Mouse (Mus musculus) thymus, adult 2 months (tissue): ENCODE results near the gene Ncapd2. TPM values are rescaled to one million over a fixed set of nuclear protein-coding genes. Genes with fewer than 3 reads are reported as not detected.
A peak's percentile ranks its signal among the peaks of the same experiment; 100 is the strongest.

Source experiments
- DNase-seq: peaks from one replicate; pipeline ENCODE4 v3.0.0; 2021
- H3K27ac ChIP-seq: fragments of 200-500 bp; 2 replicates; pipeline ENCODE4 v1.5.1; 2012; ENCODE audit warnings: low read length, control low read depth; ENCODE audit not compliant: control insufficient read depth, insufficient read depth
- H3K27me3 ChIP-seq: fragments of 200-500 bp; 2 replicates; pipeline ENCODE4 v1.6.1; 2012; ENCODE audit warnings: mild to moderate bottlenecking, low read length, moderate library complexity, mixed read lengths; ENCODE audit not compliant: control insufficient read depth, insufficient read depth
- H3K36me3 ChIP-seq: fragments of 200-500 bp; 2 replicates; pipeline ENCODE4 v1.6.1; 2012; ENCODE audit warnings: mild to moderate bottlenecking, low read length, moderate library complexity; ENCODE audit not compliant: control insufficient read depth, insufficient read depth
- H3K4me1 ChIP-seq: fragments of 200-500 bp; replicated peaks from 2 replicates; pipeline ENCODE4 v1.6.1; 2012; ENCODE audit warnings: low read length; ENCODE audit not compliant: control insufficient read depth, insufficient read depth
- H3K4me3 ChIP-seq: fragments of 200-500 bp; 2 replicates; pipeline ENCODE4 v1.5.1; 2012; ENCODE audit warnings: mild to moderate bottlenecking, low read length, control low read depth, moderate library complexity; ENCODE audit not compliant: control insufficient read depth, insufficient read depth
- CTCF ChIP-seq: fragments of 200-500 bp; IDR thresholded peaks from 2 replicates; pipeline ENCODE4 v1.5.1; 2012; ENCODE audit warnings: mild to moderate bottlenecking, control low read depth, low read length, moderate library complexity, borderline replicate concordance; ENCODE audit not compliant: control insufficient read depth, poor library complexity, insufficient read depth; ENCODE audit errors: extremely low read depth
- POLR2A ChIP-seq: fragments of 200-500 bp; IDR thresholded peaks from 2 replicates; pipeline ENCODE4 v1.6.1; 2012; ENCODE audit warnings: mild to moderate bottlenecking, low read length, control low read depth, moderate library complexity; ENCODE audit not compliant: control insufficient read depth, poor library complexity, insufficient read depth; ENCODE audit errors: extremely low read depth
- WGBS: fragments of 180-500 bp; shearing (Covaris S2); methylation state at CpG from one replicate; pipeline ENCODE4 v1.1.7; 2018; 5-methylcytosine and 5-hydroxymethylcytosine counted together
- polyA plus RNA-seq: library from polyadenylated mRNA; depleted of rRNA; stranded (reverse); fragments of >200 nt; gene quantifications from 2 replicates; pipeline ENCODE4 v1.2.3, GENCODE M21; 2012

The Ncapd2 gene
- polyA plus RNA-seq, 1 experiment: 430 TPM

DNA sequence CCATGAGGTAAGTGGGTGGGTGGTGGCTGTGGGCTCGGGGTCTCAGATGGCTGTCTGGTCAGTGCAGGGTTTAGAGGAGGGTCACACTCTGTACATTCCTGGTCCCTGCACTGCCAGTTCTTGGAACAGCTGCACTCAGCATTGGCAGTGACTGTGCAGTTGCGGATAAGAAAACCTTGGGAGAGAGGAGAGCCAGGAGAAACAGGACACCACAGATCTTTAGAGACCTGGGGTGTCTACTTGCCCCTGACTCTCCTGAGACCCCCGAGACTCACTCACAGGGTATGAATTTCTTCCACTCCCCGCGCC, 43.0 kb upstream of the Ncapd2 start:
- peaks cover 50% of the 10 kb centered on the region for H3K4me1 ChIP-seq
- H3K27me3 ChIP-seq: no peaks in the 10 kb centered on the region
- no peak for DNase-seq
- H3K4me3 ChIP-seq: peak overlapping the region; percentile 71
- H3K36me3 ChIP-seq: peaks cover 23% of the 10 kb centered on the region
- WGBS: 44% methylated on average over 5 of the region's 5 CpGs
- TF ChIP-seq POLR2A: no peak
- TF ChIP-seq CTCF: no peak
- peak overlapping the region; percentile 97 for H3K27ac ChIP-seq

- H3K27ac ChIP-seq: peak overlapping the region; percentile 97
- peaks cover 23% of the 10 kb centered on the region for H3K36me3 ChIP-seq
- H3K4me3 ChIP-seq: peak overlapping the region; percentile 71
- no peak for DNase-seq
- H3K4me1 ChIP-seq: peaks cover 45% of the 10 kb centered on the region
- 47% methylated on average over 7 of the region's 7 CpGs for WGBS
- no peaks in the 10 kb centered on the region for H3K27me3 ChIP-seq
- TF ChIP-seq POLR2A (no peak), CTCF (no peak)
Measured at GRCm38 (mm10) chr6:125233816-125234519, 42.5 kb upstream of the Ncapd2 start.

DNA sequence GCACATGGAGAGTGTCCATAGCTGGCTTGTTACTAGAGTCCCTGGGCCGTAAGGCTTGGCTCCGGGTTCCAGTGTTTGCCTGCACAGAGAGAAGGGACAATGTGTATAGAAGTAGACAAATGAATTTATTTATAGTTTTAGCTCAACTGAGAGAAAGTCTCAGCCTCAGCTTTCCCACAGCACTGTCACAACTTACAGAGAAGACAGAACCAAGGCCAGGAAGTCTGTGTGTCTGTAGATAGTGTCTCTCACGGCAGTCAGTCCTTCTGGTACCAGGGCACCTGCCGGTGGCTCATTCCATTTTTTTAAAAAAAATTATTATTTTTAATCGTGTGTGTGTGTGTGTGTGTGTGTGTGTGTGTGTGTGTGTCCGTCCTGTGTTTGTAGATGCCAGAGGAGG, 41.0 kb upstream of the Ncapd2 start:
- Histone ChIP-seq H3K27me3 (no peaks in the 10 kb centered on the region), H3K4me3 (peak overlapping the region; percentile 71; the same call in 1 of the 2 replicates), H3K36me3 (peaks cover 23% of the 10 kb centered on the region), H3K4me1 (peaks cover 39% of the 10 kb centered on the region), H3K27ac (peak overlapping the region; percentile 97)
- DNase-seq: no peak
- 32% methylated on average over 6 of the region's 6 CpGs for WGBS
- no peak for TF ChIP-seq POLR2A

GRCm38 (mm10) chr6:125232045-125232437, 40.5 kb upstream of the Ncapd2 start:
- peaks cover 25% of the 10 kb centered on the region for H3K36me3 ChIP-seq
- H3K4me3 ChIP-seq: peak overlapping the region; percentile 86
- no peak for TF ChIP-seq POLR2A
- no peak for TF ChIP-seq CTCF
- no peaks in the 10 kb centered on the region for H3K27me3 ChIP-seq
- H3K4me1 ChIP-seq: peaks cover 36% of the 10 kb centered on the region
- 32% methylated on average over 4 of the region's 4 CpGs for WGBS
- DNase-seq: no peak
- peak overlapping the region; percentile 97 for H3K27ac ChIP-seq

DNA sequence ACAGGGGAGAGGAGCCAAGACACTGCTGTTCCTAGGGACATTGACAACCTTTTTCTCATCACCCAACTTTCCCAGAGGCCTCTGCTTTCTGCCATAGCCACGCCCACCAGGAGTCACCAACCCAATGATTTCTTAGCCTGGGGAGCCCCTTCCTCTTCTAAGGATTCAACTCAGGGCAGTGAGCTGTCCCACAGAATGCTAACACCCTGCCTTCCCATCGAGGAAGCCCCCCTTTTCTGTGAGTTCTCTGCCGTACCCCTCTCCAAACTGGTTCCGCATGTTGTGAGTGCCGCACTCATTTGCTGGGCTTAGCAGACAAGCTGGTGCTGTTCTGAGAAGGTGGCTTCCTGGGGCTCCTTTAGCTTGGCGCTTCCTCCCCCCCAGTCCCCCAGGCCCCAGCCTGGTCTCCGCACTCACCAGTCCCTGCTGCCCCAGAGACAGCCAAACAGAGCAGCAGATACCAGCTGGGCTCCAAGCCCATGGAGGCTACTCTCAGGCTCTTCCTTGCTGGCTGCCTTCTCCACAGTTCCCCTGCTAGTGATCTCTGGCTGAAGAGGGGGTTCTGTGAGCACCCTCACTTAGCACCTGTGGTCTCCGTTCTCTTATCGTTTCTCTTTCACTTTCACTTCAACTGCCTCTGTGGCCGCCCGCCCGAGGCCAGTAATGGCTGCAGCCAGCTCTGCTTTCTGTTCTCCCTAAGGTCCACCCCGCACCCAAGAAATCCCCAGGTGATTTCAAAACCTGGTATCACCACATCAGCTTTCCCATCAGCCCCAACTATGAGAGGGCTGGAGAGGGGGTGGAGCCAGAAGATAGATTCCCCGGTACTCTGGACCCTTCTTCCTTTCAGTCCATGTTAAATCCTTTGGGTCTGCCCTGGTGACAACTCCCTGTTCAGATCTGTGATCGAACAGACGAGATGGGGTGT, 39.9 kb upstream of the Ncapd2 start, which contains the start of gene Tapbpl:
Tapbpl (minus strand) TSS at position 744 of the 928 bp plus-strand sequence.
- Histone ChIP-seq H3K27me3 (no peaks in the 10 kb centered on the region), H3K36me3 (peaks cover 32% of the 10 kb centered on the region), H3K4me1 (peaks cover 36% of the 10 kb centered on the region), H3K27ac (peak within 1 kb of the TSS; percentile 97), H3K4me3 (peak within 1 kb of the TSS; percentile 86)
- peak; percentile 82 for DNase-seq
- WGBS: under 1% methylated on average over 16 of the region's 16 CpGs
- TF ChIP-seq CTCF: no peak
- TF ChIP-seq POLR2A: no peak

DNA sequence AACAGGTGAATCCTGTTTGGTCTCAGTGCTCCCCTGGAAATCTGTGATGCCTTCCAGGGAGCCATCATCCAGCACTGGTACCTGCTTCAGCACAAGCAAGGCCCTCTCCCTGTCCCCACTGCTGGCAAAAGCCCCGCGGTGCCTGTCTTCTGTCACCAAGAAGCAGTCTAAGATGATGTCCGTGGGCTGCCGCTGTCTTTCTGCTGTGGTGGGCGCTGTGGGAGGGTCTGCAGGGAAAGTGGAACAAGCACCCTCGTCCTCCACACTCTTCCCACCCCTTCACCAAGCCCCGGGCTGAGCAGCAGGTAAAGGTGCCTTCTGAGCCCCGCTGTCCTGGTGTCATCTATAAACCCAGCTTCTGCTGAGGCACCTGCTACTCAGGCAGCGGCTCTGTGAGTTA, 39.1 kb upstream of the Ncapd2 start:
- Histone ChIP-seq H3K4me3 (peak overlapping the region; percentile 32), H3K27ac (peak overlapping the region; percentile 97)
- WGBS: 40% methylated on average over 9 of the region's 9 CpGs

More for the DNA sequence above, 39.1 kb upstream of the Ncapd2 start:
- TF ChIP-seq POLR2A: no peak
- TF ChIP-seq CTCF: 0 out of 2 replicates have a peak, but pooled peaks have one; percentile 15
- H3K4me1 ChIP-seq: peaks cover 36% of the 10 kb centered on the region
- H3K36me3 ChIP-seq: peaks cover 36% of the 10 kb centered on the region
- peak; percentile 42 for DNase-seq
- no peaks in the 10 kb centered on the region for H3K27me3 ChIP-seq
